ENCODE assay signal across 8 mouse cellular contexts in genomic region chr6:47244642-47245041, GRCm38 (mm10).
A peak's percentile ranks its signal among the peaks of the same experiment; 100 is the strongest.
DNase-seq lines count a peak whose midpoint lies in the region; ATAC-seq lines count a peak whose summit lies in the region.

No protein-coding gene starts in this region.

- DNase-seq in heart, postnatal 4 days, result no peak
- DNase-seq in embryonic facial prominence, embryonic 10.5 days (ENCODE audit: low spot score), result no peak
- DNase-seq in hindbrain, embryonic 14.5 days (ENCODE audit: low spot score), result peak; percentile 58
- no peak for DNase-seq in adrenal gland, postnatal 10 days
- no peak for DNase-seq in gastrocnemius, postnatal 25 days
- DNase-seq in embryo, embryonic 10.5 days (ENCODE audit: low spot score), result no peak

- no peaks in the 10 kb centered on the region for H3K9me3 ChIP-seq in heart, embryonic 13.5 days
- no peaks in the 10 kb centered on the region for H3K9me3 ChIP-seq in embryonic facial prominence, embryonic 10.5 days
- no peaks in the 10 kb centered on the region for H3K9me3 ChIP-seq in hindbrain, embryonic 14.5 days (ENCODE audit: control insufficient read depth, low read length)
- H3K9me3 ChIP-seq in midbrain, embryonic 12.5 days, result no peaks in the 10 kb centered on the region

- peak overlapping the region; percentile 30 for H3K4me3 ChIP-seq in heart, embryonic 13.5 days
- peak overlapping the region; percentile 53 for H3K4me3 ChIP-seq in embryonic facial prominence, embryonic 10.5 days
- peak overlapping the region; percentile 34 for H3K4me3 ChIP-seq in hindbrain, embryonic 14.5 days (replicated peaks; ENCODE audit: low read length)
- peak overlapping the region; percentile 50 for H3K4me3 ChIP-seq in midbrain, embryonic 12.5 days

- H3K27ac ChIP-seq in heart, embryonic 13.5 days (replicated peaks), result no peak overlapping the region
- H3K27ac ChIP-seq in embryonic facial prominence, embryonic 10.5 days (replicated peaks), result peak overlapping the region; percentile 81
- peak overlapping the region; percentile 76 for H3K27ac ChIP-seq in hindbrain, embryonic 14.5 days
- H3K27ac ChIP-seq in midbrain, embryonic 12.5 days (replicated peaks), result peak overlapping the region; percentile 73

- H3K4me1 ChIP-seq in heart, embryonic 13.5 days, result peaks cover 18% of the 10 kb centered on the region
- H3K4me1 ChIP-seq in embryonic facial prominence, embryonic 10.5 days, result peaks cover 34% of the 10 kb centered on the region
- H3K4me1 ChIP-seq in hindbrain, embryonic 14.5 days (replicated peaks; ENCODE audit: control insufficient read depth, insufficient read depth, low read length), result peaks cover 20% of the 10 kb centered on the region
- H3K4me1 ChIP-seq in midbrain, embryonic 12.5 days, result peaks cover 47% of the 10 kb centered on the region

- peak overlapping the region; percentile 62 for H3K4me2 ChIP-seq in heart, embryonic 13.5 days
- peak overlapping the region; percentile 46 for H3K4me2 ChIP-seq in hindbrain, embryonic 14.5 days (replicated peaks)
- peak overlapping the region; percentile 59 for H3K4me2 ChIP-seq in midbrain, embryonic 12.5 days (replicated peaks)

- no peaks in the 10 kb centered on the region for H3K36me3 ChIP-seq in heart, embryonic 13.5 days
- no peaks in the 10 kb centered on the region for H3K36me3 ChIP-seq in embryonic facial prominence, embryonic 10.5 days (replicated peaks)
- H3K36me3 ChIP-seq in hindbrain, embryonic 14.5 days (replicated peaks; ENCODE audit: control insufficient read depth, insufficient read depth), result no peaks in the 10 kb centered on the region
- H3K36me3 ChIP-seq in midbrain, embryonic 12.5 days, result no peaks in the 10 kb centered on the region

- WGBS in heart, embryonic 13.5 days, result 21% methylated on average over 7 of the region's 7 CpGs
- 22% methylated on average over 7 of the region's 7 CpGs for WGBS in embryonic facial prominence, embryonic 10.5 days
- 10% methylated on average over 7 of the region's 7 CpGs for WGBS in hindbrain, embryonic 14.5 days
- 9% methylated on average over 7 of the region's 7 CpGs for WGBS in midbrain, embryonic 12.5 days

- H3K9ac ChIP-seq in heart, embryonic 13.5 days, result no peak overlapping the region
- peak overlapping the region; percentile 52 for H3K9ac ChIP-seq in hindbrain, embryonic 14.5 days
- H3K9ac ChIP-seq in midbrain, embryonic 12.5 days (replicated peaks), result peak overlapping the region; percentile 59

- H3K27me3 ChIP-seq in heart, embryonic 13.5 days (replicated peaks), result no peaks in the 10 kb centered on the region
- 0 out of 2 replicates have a peak, but pooled peaks cover 6% of the 10 kb centered on the region for H3K27me3 ChIP-seq in embryonic facial prominence, embryonic 10.5 days (replicated peaks; ENCODE audit: low read depth, poor library complexity, severe bottlenecking)
- H3K27me3 ChIP-seq in hindbrain, embryonic 14.5 days (ENCODE audit: control insufficient read depth, insufficient read depth, low read length), result no peaks in the 10 kb centered on the region
- peaks cover 6% of the 10 kb centered on the region; the same call in 1 of the 2 replicates for H3K27me3 ChIP-seq in midbrain, embryonic 12.5 days

- ATAC-seq in heart, embryonic 13.5 days (ENCODE audit: extremely low read depth, insufficient number of reproducible peaks, low FRiP score, low TSS enrichment), result no peak
- peak; percentile 78 for ATAC-seq in hindbrain, embryonic 14.5 days (ENCODE audit: low FRiP score)
- peak; percentile 69 for ATAC-seq in midbrain, embryonic 12.5 days (ENCODE audit: low FRiP score, low read depth)
